Mouse (Mus musculus): Measurements from ENCODE around the gene Tnrc18.

Tnrc18 gene

DNA sequence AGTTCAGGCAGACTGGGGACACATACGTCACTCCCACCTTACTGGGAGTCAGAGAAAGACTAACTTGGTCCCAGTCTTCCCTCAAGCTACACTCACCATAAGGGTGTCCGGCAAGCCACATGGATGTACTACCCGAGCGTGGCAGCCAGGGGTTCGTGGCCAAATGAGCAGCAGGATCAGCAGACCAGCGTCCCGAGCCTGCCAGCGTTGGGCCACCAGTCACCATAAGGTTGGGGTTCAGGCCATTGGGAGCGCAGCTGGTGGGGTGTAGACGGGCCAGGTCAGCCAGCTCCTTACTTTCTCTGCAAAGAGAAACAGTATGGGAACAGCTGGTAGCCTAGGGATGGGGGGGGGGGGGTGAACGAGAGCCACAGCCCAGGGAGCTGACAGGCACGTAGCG is 41.4 kb downstream of the Tnrc18 start:
- DNase-seq (ENCODE audit: low read depth, low spot score) = no peak

DNA sequence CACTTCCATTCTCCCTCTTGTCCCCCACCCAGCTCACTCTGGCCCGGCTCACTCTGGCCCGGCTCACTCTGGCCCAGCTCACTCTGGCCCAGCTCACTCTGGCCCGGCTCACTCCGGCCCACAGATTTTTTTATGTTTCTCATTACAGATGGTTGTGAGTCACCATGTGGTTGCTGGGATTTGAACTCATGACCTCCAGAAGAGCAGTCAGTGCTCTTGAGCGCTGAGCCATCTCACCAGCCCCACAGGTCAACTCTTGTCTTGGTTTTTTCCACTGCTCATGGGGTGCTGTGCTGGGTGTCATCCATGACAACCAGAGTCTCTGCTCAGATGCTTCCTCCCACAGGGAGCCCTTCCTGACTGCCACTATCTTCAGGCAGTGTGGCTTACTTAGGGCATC is 42.7 kb downstream of the Tnrc18 start:
- no peak for DNase-seq (ENCODE audit: low read depth, low spot score)

GRCm38 (mm10) chr5:142771964-142772363 is 45.5 kb downstream of the Tnrc18 start:
- DNase-seq (ENCODE audit: low read depth, low spot score) = no peak

DNA sequence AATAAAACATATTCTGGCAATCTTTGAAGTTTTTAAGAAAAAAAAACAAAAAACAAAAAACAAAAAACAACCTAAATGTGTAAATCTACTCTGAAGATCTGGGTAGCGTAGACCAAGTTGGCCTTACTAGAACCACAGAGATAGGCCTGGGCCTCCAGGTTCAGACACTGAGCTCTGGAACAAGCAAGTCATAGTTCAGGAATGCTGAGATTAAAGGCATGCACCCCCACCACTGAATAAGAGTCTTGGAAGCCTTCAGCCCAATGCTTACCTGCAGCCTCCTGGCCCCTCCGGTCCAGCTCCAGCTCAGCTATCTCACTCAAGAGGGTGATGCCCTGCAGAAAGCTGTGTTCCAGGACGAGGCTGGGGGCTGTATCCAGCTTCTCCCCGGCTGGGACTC is 46.4 kb downstream of the Tnrc18 start:
- no peak for DNase-seq (ENCODE audit: low read depth, low spot score)

GRCm38 (mm10) chr5:142769641-142770040 is 47.8 kb downstream of the Tnrc18 start:
- DNase-seq (ENCODE audit: low read depth, low spot score) = no peak

DNA sequence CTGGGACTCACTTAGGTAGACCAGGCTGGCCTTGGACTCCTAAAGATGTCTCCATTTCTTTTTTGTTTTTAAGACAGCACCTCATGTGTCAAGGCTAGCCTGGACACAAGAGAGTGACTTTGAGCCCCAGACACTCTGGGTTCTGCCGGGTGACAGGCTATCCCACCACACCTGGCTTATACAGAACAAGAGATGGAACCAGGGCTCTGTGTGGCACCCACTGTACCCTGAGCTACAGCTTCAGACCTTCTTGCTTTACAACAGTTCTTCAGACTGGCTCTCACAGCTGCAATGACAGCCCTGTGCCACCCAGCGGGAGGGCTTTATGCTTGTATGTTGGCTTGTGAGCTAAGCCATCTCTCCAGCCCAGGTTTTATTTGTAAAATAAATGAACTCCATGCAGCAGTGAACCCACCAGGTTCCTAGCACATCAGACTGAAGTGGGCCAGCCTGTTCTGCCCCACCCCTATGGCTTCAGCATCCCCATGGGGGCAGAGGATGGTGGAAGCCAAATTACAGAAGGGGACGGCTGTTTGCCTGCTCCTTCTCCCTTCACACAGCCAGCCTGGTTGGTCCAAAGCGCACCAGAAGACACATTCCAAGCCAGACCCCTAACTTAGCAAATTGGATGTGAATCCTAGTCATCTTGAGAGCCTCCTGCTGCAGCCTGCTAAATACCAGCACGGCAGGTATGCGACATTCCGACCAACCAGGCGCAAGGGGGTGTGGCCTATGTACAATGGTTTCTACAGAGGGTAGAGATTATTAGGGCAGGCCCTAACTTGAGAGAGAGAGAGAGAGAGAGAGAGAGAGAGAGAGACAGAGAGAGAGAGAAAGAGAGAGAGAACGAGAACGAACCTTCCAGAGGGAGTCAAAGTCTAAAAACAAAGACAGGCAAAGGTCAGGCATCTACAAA is 48.9 kb downstream of the Tnrc18 start:
- no peak for DNase-seq (ENCODE audit: low read depth, low spot score)

DNA sequence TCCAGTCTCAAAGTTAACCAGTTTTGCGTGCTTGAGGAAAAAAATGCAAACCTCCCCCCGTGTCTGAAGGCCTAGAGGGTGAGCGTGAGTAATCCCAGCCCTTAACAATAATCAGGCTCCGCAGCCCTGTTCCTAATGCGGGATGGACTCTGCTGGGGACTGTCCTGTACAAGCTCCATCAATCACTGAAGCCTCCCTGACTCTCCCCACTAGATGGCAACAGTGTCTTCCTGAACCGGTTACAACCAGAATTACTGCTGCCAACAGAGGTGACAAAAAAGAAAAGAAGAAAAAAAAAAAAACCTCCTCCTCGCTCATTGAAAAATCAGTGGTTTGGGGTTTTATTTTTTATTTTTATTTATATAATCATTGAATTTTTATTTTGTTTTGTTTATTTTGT is 49.5 kb downstream of the Tnrc18 start:
- DNase-seq (ENCODE audit: low read depth, low spot score) = no peak

- DNase-seq (ENCODE audit: low read depth, low spot score) = no peak
Measured at GRCm38 (mm10) chr5:142766708-142767107, 50.8 kb downstream of the Tnrc18 start.

DNA sequence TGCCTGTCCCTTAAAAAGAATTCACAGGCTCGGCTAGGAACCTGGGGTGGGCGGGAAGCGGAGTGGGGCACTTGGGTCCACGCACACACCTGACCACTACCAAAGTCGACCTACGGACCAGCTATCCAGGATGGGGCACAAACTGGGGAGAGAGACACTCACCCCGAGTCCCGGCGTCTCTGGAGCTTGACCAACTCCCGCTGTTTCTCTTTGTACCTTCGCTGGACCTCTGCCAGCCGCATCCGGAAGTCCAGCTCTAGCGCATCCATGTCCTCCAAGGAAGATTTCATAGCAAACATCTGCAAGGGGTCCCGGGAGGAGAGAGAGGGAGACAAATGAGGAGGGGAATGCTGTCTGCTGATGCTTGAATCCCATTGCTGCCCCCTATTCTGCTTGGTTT is 52.6 kb downstream of the Tnrc18 start:
- no peak for DNase-seq (ENCODE audit: low read depth, low spot score)

DNA sequence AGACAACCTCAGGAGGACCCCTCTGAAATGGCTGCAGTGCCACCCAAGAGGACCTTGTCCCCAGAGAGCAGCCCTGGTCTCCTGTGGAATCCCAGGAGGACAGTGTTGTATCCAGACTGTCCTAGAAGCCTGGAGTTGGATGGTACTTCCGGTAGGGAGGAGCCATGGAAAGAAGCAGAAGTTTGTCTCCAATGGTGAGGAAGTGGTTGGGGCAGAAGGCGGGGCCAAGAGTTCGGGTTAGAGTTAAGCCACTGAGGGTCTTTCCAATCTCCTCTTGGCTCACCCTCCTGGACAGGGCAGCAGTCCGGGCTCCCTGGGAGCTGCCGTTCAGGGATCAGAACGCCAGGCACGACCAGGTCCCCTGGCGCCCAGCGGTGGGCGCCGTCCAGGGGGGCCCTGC is 53.2 kb downstream of the Tnrc18 start:
- DNase-seq (ENCODE audit: low read depth, low spot score) = no peak

DNA sequence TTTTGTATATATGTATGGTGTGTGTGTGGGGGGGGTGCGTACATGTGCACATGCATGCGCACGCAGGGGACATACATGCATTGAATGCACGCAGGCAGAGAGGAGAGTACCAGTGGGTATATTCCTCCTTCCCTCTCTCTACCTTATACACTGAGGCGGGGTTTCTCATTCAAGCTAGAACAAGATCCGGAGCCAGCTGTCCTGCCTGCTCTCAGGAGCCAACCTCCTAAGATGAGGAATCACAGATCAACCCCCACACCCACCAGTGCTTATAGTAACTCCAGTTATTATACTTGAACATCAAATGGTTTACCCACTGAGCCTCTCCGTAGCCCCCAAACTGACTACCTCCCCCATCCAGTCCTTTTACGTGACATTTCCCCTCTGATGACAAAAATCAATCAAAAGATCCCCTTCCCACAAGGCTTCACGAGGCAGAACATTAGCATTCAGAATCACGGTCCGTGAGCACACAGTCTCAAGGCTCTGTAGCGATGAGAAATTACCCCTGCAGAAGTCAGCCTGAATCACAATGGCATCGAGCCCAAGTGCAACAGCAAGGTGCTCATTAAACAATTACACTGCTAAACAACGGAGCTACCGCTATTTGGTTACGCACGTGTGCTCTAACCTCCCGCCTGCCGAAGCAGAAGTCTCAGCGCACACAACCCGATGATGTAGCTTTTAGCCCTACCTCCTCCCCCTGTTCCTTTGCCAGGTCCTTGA is 55.2 kb downstream of the Tnrc18 start:
- no peak for DNase-seq (ENCODE audit: low read depth, low spot score)

- DNase-seq (ENCODE audit: low read depth, low spot score) = no peak
Measured at GRCm38 (mm10) chr5:142761326-142761983, 56.0 kb downstream of the Tnrc18 start.

DNA sequence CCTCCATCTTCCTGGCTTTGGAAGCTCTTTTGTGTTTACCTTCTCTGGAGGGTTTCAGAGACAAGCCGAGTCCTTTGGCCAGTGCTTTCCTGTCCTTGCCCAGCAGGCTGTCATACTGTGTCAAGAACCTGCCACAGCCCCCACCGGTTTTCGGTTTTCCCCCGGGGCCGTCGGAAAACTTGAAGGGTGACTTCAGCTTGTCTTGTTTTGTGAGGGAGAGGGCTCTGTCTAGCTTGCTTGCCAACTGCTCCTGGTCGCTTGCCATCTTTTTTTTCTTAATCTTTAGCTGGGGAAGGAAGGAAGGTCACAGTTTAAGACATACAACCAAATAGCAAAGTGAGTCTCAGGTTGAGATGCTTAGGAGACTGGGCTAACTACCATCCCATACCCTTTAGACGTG is 57.7 kb downstream of the Tnrc18 start:
- no peak for DNase-seq (ENCODE audit: low read depth, low spot score)

DNA sequence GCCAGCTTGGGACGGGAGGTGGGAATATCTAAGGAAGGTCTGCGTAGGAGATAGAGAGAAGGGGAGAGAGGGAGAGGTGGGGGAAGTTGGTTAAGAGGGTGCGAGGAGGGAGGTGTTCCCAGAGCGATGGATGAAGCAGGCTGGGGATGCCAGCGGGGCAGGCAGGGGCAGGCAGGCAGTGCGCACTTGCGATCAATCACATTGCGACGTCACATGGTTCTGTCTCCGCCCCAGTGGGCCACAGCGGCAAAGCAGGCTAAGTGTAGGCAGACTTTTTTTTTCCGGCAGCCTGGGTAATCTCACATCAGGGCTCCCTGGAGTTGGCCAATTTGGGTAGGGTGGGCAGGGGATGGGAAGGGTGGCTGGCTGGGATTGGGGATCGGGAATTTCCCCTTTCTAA is 65.2 kb downstream of the Tnrc18 start:
- DNase-seq (ENCODE audit: low read depth, low spot score) = no peak

DNA sequence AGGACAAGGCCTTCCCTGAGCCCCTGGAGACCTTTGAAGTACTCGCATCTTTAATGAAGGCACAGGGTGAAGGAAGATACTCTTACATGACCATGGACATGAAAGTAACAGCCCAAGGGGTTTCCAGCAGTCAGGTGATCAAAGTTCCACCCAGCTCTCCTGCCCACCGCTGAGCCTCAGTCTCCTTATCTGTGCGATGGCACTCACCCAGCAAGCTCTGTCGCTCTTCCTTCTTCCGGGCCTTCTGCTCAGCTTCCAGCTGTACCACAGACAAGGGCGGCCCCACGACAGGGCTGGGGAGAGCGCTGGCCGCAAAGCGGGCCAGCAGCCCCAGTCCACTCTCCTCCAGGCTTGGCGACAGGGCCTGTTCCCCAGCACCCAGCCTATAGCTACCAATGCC is 67.3 kb downstream of the Tnrc18 start:
- no peak for DNase-seq (ENCODE audit: low read depth, low spot score)

GRCm38 (mm10) chr5:142747026-142747629 is 70.3 kb downstream of the Tnrc18 start:
- DNase-seq (ENCODE audit: low read depth, low spot score) = no peak

DNA sequence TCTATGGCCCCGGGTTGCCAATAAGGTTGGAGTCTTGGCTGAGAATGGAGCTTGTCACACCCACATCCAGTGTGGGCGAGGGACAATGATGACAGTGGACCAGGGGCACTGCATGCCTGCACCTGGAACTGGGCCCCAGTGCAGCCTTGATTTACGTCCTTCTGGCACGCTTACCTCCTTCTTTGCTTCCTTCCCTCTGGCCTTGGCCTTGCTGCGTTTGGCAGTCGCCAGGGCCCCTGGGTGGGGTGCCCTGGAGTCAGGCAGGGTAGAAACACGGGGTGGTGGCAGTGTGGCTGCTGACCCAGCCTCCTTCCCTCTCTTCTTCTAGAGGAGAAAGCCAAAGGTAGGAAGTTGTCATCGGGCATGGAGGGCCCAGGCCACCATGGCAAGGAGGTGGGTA is 77.5 kb downstream of the Tnrc18 start:
- DNase-seq (ENCODE audit: low read depth, low spot score) = no peak

DNA sequence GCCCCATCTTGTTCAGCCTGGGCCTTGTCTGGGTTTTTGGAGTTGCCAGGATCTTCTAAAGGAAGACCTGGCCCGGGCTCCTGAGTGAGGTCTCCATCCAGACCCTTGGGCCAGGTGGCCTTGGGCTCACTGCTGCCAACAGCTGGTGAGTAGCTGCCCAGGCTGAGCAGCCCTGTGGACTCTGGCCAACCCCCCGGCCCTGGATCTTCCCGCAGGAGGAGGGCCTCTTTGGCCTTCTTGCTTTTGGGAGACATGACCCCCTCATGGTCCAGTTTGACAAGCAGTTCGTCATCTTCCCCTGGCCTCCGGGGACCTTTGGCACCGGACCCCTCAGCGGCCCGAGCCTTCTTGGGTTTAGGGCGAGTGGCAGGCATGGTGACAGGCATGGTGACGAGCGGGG is 85.5 kb downstream of the Tnrc18 start:
- no peak for DNase-seq (ENCODE audit: low read depth, low spot score)

DNA sequence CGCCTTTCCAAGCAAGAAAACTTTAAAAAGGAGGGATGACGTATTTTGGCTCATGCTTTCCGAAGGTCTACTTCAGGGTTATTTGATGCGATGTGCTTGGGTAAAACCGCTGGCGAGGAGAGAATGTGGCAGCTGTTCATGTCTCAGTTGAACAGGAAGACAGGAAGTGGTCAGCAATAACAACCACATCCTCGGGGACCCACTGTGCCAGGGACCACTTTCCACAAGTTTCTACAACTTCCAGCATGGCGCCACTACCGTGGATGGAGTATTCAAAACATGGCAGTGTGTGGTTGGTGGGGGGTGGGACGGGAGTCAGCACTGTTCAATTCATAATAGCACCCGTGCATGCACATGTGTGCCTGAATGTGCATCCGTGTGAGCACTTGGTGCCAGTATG is 87.2 kb downstream of the Tnrc18 start:
- no peak for DNase-seq (ENCODE audit: low read depth, low spot score)

GRCm38 (mm10) chr5:142728301-142728700 is 89.2 kb downstream of the Tnrc18 start:
- DNase-seq (ENCODE audit: low read depth, low spot score) = no peak

DNA sequence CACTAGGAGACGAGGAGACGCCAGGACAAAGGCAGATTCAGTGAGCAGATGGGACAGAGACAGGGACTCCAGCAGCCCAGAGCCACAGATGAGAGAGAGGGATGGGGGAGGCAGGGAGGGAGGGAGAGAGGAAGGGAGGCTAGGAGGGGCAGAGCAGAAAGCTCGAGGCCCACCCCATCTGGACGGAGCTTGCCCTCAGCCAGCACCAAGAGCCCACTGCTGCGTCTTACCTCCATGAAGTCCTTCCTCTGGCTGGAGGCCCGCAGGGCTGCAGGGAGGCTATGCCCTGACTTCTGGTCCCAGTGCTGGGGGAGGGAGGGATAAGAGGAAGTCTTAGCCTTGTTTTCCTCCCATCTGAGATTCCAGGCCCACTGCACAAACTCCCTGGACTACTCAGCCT is 90.7 kb downstream of the Tnrc18 start:
- no peak for DNase-seq (ENCODE audit: low read depth, low spot score)

DNA sequence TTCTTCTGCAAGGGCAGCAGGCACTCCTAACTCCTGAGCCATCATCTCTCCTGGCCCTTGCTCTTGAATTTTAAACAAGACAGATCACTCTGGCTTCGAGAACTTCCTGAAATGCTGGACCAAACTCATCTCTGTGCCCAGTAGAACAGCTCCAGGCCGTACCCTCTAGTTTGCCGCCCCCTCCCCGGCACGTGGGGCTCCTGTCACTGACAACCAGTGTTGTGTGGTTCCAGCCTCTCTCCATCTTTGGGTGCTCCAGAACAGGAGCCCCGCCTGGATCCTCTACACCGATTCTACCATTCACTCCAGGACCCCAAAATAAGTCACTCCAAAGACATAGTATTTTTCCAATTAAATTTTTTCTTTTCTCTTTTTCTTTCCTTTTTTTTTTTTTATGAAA is 93.2 kb downstream of the Tnrc18 start:
- no peak for DNase-seq (ENCODE audit: low read depth, low spot score)
